Mouse (Mus musculus) kidney, postnatal 0 days (tissue): ENCODE results near the gene Gm10337. TPM values are rescaled to one million over a fixed set of nuclear protein-coding genes. Genes with fewer than 3 reads are reported as not detected.

Experiments used
- ATAC-seq: fragments of 200-750 bp; cut with Nextera tagmentation; replicated peaks from 2 replicates; pipeline ENCODE4 v1.8.0; 2017; ENCODE audit warnings: low read depth, moderate number of reproducible peaks, moderate TSS enrichment, moderate library complexity; ENCODE audit not compliant: low FRiP score
- DNase-seq: peaks from one replicate; pipeline ENCODE4 v3.0.0-alpha.2; 2016; ENCODE audit warnings: low spot score
- H3K27ac ChIP-seq: fragments of 300-500 bp; sonication (generic); 2 replicates; pipeline ENCODE4 v1.5.1; 2014; ENCODE audit warnings: mild to moderate bottlenecking
- H3K27me3 ChIP-seq: fragments of 300-500 bp; sonication (generic); 2 replicates; pipeline ENCODE4 v1.6.1; 2014; ENCODE audit warnings: low read length, mixed read lengths; ENCODE audit not compliant: insufficient read depth
- H3K36me3 ChIP-seq: fragments of 300-500 bp; sonication (generic); 2 replicates; pipeline ENCODE4 v1.6.1; 2014; ENCODE audit warnings: low read length, mixed read lengths; ENCODE audit not compliant: insufficient read depth
- H3K4me1 ChIP-seq: fragments of 300-500 bp; sonication (generic); replicated peaks from 2 replicates; pipeline ENCODE4 v1.6.1; 2014; ENCODE audit warnings: antibody characterized with exemption, low read length, mixed read lengths; ENCODE audit not compliant: insufficient read depth
- H3K4me2 ChIP-seq: fragments of 300-500 bp; sonication (generic); 2 replicates; pipeline ENCODE4 v1.6.1; 2014; ENCODE audit warnings: mild to moderate bottlenecking, low read length, moderate library complexity, mixed read lengths
- H3K4me3 ChIP-seq: fragments of 300-500 bp; sonication (generic); replicated peaks from 2 replicates; pipeline ENCODE4 v1.5.1; 2014; ENCODE audit warnings: low read depth, low read length
- H3K9ac ChIP-seq: fragments of 300-500 bp; sonication (generic); 2 replicates; pipeline ENCODE4 v1.6.1; 2014; ENCODE audit warnings: low read depth, low read length
- H3K9me3 ChIP-seq: fragments of 300-500 bp; sonication (generic); replicated peaks from 2 replicates; pipeline ENCODE4 v1.6.1; 2016; ENCODE audit warnings: low read length, inconsistent platforms, mixed read lengths
- CTCF ChIP-seq: IDR thresholded peaks from 2 replicates; pipeline ENCODE4 v1.5.1; 2016; ENCODE audit warnings: antibody characterized with exemption, low read depth, mild to moderate bottlenecking, moderate library complexity
- WGBS: fragments of 180-500 bp; shearing (Covaris S2); extraction: QIAGEN DNeasy Blood & Tissue Kit; methylation state at CpG from one replicate; pipeline ENCODE4 v1.1.7; 2014; 5-methylcytosine and 5-hydroxymethylcytosine counted together
- polyA plus RNA-seq: library from polyadenylated mRNA; unstranded; fragments of >200 nt; fragmentation: Nextera tagmentation; extraction: Ambion mirVana; gene quantifications from 2 replicates; pipeline ENCODE4 v1.2.1, GENCODE M21; 2015

Gene Gm10337
- polyA plus RNA-seq, 1 experiment from 2014 or later, result 1.8 TPM

- WGBS, result 3% methylated on average over 3 of the region's 3 CpGs
- H3K27me3 ChIP-seq, result no peaks in the 10 kb centered on the region
- DNase-seq (peak; percentile 93), ATAC-seq (no peak)
- no peaks in the 10 kb centered on the region for H3K4me1 ChIP-seq
- no peak within 1 kb of the TSS for H3K27ac ChIP-seq
- H3K4me2 ChIP-seq, result no peak within 1 kb of the TSS
- no peak within 1 kb of the TSS for H3K4me3 ChIP-seq
- peaks cover 28% of the 10 kb centered on the region for H3K36me3 ChIP-seq
- no peaks in the 10 kb centered on the region for H3K9me3 ChIP-seq
- peak; percentile 97 for TF ChIP-seq CTCF
- no peak within 1 kb of the TSS for H3K9ac ChIP-seq
Observed at GRCm38 (mm10) chr15:102524892-102525485, 21.5 kb downstream of the Gm10337 start, which contains the start of gene Npff. TSS of gene Npff (minus strand) at chr15:102524942.

DNA sequence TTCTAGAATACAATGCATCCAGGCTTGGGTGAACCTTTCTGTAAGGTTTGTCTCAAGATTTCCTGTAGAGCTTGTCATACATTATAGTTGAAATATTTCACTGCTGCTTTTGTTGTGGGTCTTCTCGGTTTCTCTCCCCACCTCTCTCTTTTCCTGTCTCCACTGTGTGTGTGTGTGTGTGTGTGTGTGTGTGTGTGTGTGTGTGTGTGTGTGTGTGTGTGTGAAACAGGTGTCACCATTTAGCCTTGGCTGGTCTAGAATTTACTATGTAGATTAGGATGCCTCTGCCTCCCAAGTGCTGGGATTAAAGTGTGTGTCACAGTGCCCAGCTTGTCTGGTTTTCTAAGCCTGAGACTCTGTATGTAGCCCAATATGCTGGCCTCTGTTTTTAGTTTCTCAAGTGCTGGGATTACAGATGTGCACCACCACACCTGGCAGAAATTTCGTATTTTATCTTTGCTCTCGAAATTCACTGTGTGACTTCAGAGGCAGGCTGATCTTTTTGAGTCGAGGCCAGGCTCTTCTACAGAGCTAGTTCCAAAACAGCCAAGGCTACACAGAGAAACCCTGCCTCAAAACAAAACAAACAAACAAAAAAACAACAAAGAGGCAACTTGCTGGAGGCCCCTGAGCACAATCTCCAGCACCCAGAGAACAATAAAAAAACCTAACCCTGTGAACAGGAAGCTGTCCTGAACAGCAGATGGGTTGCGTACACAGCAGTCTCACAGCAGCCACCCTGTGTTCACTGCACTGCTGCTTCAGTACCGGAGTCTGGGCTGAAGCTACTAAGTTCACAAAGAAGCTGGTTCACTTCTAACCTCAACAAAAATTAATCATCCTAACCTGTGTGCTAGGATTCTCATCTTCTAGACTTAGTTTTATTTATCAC is 22.8 kb downstream of the Gm10337 start:
- ATAC-seq, result no peak
- H3K36me3 ChIP-seq, result peaks cover 38% of the 10 kb centered on the region

DNA sequence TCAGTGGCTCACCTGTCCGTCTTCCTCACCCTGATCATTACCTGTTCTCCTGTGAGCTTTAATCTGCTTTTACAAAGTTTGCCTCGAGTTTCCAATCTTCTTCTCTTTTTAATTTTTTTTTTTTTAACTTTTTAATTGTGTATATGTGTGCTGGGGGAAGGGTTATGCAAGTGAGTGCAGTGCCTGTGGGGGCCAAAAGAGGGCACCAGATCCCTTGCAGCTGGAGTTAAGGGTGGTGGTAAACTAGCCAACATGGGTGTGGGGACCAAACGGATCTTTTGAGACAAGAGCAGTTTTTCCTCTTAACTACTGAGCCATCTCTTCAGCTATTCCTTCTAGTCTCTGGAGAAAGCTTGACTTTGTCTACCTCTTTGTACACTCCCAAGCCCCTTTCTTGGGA is 24.4 kb downstream of the Gm10337 start:
- ATAC-seq (no peak), DNase-seq (no peak)
- Histone ChIP-seq H3K9ac (no peak overlapping the region), H3K4me2 (no peak overlapping the region), H3K27ac (no peak overlapping the region), H3K36me3 (peaks cover 42% of the 10 kb centered on the region), H3K27me3 (no peaks in the 10 kb centered on the region), H3K9me3 (no peaks in the 10 kb centered on the region), H3K4me1 (no peaks in the 10 kb centered on the region), H3K4me3 (no peak overlapping the region)
- peak; percentile 52 for TF ChIP-seq CTCF
- 78% methylated on average over 3 of the region's 3 CpGs for WGBS

More for the DNA sequence above, 22.8 kb downstream of the Gm10337 start:
- no peak for DNase-seq
- Histone ChIP-seq H3K27ac (no peak overlapping the region), H3K27me3 (no peaks in the 10 kb centered on the region), H3K9me3 (no peaks in the 10 kb centered on the region), H3K9ac (no peak overlapping the region), H3K4me1 (no peaks in the 10 kb centered on the region), H3K4me2 (no peak overlapping the region), H3K4me3 (no peak overlapping the region)
- TF ChIP-seq CTCF, result no peak
- 62% methylated on average over 6 of the region's 6 CpGs for WGBS

GRCm38 (mm10) chr15:102528396-102528795 is 24.9 kb downstream of the Gm10337 start:
- no peak overlapping the region for H3K27ac ChIP-seq
- no peaks in the 10 kb centered on the region for H3K27me3 ChIP-seq
- WGBS, result 100% methylated on average over 1 of the region's 1 CpGs
- no peak overlapping the region for H3K9ac ChIP-seq
- ATAC-seq, result no peak
- peaks cover 45% of the 10 kb centered on the region for H3K36me3 ChIP-seq
- H3K4me1 ChIP-seq, result no peaks in the 10 kb centered on the region
- no peak for TF ChIP-seq CTCF
- H3K4me2 ChIP-seq, result no peak overlapping the region
- DNase-seq, result no peak
- H3K4me3 ChIP-seq, result no peak overlapping the region
- H3K9me3 ChIP-seq, result no peaks in the 10 kb centered on the region

DNA sequence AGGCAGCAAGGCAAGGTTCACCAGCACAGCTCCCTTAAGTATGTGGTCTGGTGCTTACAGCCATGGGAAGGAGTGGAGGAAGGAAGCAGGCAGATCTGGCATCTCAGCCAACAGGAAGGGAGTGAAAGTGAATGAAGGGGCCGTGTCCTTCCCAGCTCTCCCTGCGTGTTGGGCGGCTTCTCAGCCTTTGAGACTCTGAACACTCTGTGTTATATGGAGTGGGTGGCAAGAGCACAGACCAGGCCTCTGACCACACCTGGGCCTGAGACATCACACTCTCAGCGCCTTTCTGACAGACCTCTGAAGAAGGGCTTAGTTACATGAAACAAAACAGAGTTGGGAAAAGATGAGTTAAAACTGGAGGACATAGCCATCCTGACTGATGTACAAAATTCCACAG is 27.0 kb downstream of the Gm10337 start:
- no peak overlapping the region for H3K4me3 ChIP-seq
- 79% methylated on average over 4 of the region's 4 CpGs for WGBS
- H3K36me3 ChIP-seq, result peaks cover 53% of the 10 kb centered on the region
- H3K27me3 ChIP-seq, result no peaks in the 10 kb centered on the region
- no peak overlapping the region for H3K27ac ChIP-seq
- H3K9ac ChIP-seq, result no peak overlapping the region
- H3K9me3 ChIP-seq, result no peaks in the 10 kb centered on the region
- H3K4me2 ChIP-seq, result no peak overlapping the region
- DNase-seq (no peak), ATAC-seq (no peak)
- TF ChIP-seq CTCF, result no peak
- no peaks in the 10 kb centered on the region for H3K4me1 ChIP-seq

DNA sequence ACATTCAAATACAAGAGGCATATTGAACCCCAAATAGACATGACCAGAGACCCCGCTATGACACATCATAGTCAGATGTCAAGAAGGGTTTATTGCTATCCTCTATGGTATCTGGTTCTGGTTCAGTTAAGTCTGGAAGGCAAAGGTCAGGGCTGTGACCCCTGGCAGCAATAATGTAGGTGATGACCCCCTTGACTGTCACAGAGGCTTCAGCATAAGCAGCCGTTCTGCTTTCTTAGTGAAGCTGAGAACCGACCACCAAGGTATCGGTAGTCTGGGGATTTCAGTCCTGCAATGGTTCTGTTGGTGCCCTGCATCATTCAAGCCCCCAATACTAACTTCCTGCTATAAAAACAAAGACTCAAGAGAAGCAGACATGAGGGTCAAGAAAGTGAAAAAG is 28.1 kb downstream of the Gm10337 start:
- no peak overlapping the region for H3K9ac ChIP-seq
- DNase-seq, result no peak
- H3K27ac ChIP-seq, result no peak overlapping the region
- TF ChIP-seq CTCF, result no peak
- H3K27me3 ChIP-seq, result no peaks in the 10 kb centered on the region
- H3K4me3 ChIP-seq, result no peak overlapping the region
- H3K9me3 ChIP-seq, result no peaks in the 10 kb centered on the region
- H3K36me3 ChIP-seq, result peaks cover 62% of the 10 kb centered on the region
- no peaks in the 10 kb centered on the region for H3K4me1 ChIP-seq
- WGBS, result 59% methylated on average over 4 of the region's 4 CpGs
- no peak for ATAC-seq
- no peak overlapping the region for H3K4me2 ChIP-seq
